Mouse (Mus musculus) forebrain, embryonic 10.5 days (tissue): ENCODE results near the gene Upp2. TPM values are rescaled to one million over a fixed set of nuclear protein-coding genes. Genes with fewer than 3 reads are reported as not detected.

ENCODE experiments used
- DNase-seq: peaks from one replicate; pipeline ENCODE4 v3.0.0-alpha.2; 2017; ENCODE audit warnings: low spot score; ENCODE audit errors: extremely low spot score
- H3K27ac ChIP-seq: fragments of 300-500 bp; sonication (generic); 2 replicates; pipeline ENCODE4 v1.5.1; 2016; ENCODE audit warnings: mild to moderate bottlenecking
- H3K27me3 ChIP-seq: fragments of 300-500 bp; sonication (generic); 2 replicates; pipeline ENCODE4 v1.6.1; 2016; ENCODE audit warnings: mild to moderate bottlenecking; ENCODE audit not compliant: poor library complexity, severe bottlenecking
- H3K36me3 ChIP-seq: fragments of 300-500 bp; sonication (generic); replicated peaks from 2 replicates; pipeline ENCODE4 v1.6.1; 2016; ENCODE audit warnings: mild to moderate bottlenecking, moderate library complexity
- H3K4me1 ChIP-seq: fragments of 300-500 bp; sonication (generic); 2 replicates; pipeline ENCODE4 v1.6.1; 2016
- H3K4me3 ChIP-seq: fragments of 300-500 bp; sonication (generic); 2 replicates; pipeline ENCODE4 v1.5.1; 2016; ENCODE audit warnings: mild to moderate bottlenecking, moderate library complexity
- H3K9me3 ChIP-seq: fragments of 300-500 bp; sonication (generic); 2 replicates; pipeline ENCODE4 v1.6.1; 2016; ENCODE audit warnings: mild to moderate bottlenecking, moderate library complexity
- WGBS: fragments of 180-500 bp; shearing (Covaris S2); methylation state at CpG from one replicate; pipeline ENCODE4 v1.1.7; 2016; 5-methylcytosine and 5-hydroxymethylcytosine counted together
- polyA plus RNA-seq: library from polyadenylated mRNA; unstranded; fragments of >200 nt; fragmentation: Nextera tagmentation; extraction: Ambion mirVana; gene quantifications from 2 replicates; pipeline ENCODE4 v1.2.1, GENCODE M21; 2016

Gene Upp2
- polyA plus RNA-seq, 1 experiment from 2014 or later = 3.9 TPM

- no peak overlapping the region for H3K27ac ChIP-seq
- 90% methylated on average over 15 of the region's 15 CpGs for WGBS
- no peak for DNase-seq
These were observed 227.4 kb downstream of the Upp2 start for GRCm38 (mm10) chr2:58794489-58794888.

DNA sequence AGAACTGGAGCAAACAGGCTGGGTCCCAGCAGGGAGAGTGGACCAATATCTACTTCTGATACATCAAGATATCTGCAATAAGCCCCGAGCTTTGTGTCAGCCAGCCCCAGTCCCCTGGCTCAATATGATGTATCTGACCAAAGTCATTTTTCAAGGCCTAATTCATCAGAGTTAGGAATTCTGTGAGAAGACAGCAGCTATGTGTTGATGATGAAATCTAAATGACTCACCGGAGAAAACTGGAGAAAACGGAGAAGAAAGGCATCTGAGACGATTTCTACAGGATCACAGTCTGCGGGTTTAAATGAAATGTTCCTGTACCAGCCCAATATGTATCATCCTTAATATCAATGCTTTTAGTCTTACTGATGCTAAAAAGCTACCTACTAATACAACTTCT, 228.3 kb downstream of the Upp2 start:
- no peak for DNase-seq
- 91% methylated on average over 5 of the region's 5 CpGs for WGBS

More at GRCm38 (mm10) chr2:58794489-58794888, 227.4 kb downstream of the Upp2 start:
- Histone ChIP-seq H3K36me3 (no peaks in the 10 kb centered on the region), H3K4me3 (no peak overlapping the region), H3K4me1 (peaks cover 14% of the 10 kb centered on the region), H3K27me3 (no peaks in the 10 kb centered on the region), H3K9me3 (no peaks in the 10 kb centered on the region)

DNA sequence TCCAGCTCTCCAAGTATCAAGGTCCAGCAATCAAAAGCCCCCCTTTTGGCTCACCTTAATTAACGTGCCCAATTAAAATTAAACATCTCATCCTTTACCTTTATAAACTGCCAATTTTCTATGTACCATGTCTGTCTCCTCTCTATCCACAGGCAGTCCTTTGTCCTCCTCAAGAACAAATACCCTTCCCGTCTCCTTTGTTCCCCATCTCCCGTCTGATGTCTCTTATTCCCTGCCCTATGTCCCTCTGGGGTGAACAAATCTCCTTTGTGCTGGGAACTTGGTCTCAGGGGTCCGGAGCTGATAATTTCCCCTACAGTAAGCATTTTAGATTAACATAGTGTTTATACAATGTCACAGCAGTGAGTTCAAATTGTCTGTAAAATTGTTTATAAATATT, 230.4 kb downstream of the Upp2 start:
- H3K27ac ChIP-seq = peak overlapping the region; percentile 35; the same call in 1 of the 2 replicates
- H3K27me3 ChIP-seq = no peaks in the 10 kb centered on the region
- DNase-seq = no peak
- H3K9me3 ChIP-seq = no peaks in the 10 kb centered on the region
- H3K4me3 ChIP-seq = no peak overlapping the region
- WGBS = 44% methylated on average over 4 of the region's 4 CpGs
- H3K36me3 ChIP-seq = no peaks in the 10 kb centered on the region
- peaks cover 11% of the 10 kb centered on the region for H3K4me1 ChIP-seq

More for the DNA sequence above, 228.3 kb downstream of the Upp2 start:
- Histone ChIP-seq H3K27ac (no peak overlapping the region), H3K4me3 (no peak overlapping the region), H3K9me3 (no peaks in the 10 kb centered on the region), H3K4me1 (peaks cover 14% of the 10 kb centered on the region), H3K36me3 (no peaks in the 10 kb centered on the region), H3K27me3 (no peaks in the 10 kb centered on the region)

DNA sequence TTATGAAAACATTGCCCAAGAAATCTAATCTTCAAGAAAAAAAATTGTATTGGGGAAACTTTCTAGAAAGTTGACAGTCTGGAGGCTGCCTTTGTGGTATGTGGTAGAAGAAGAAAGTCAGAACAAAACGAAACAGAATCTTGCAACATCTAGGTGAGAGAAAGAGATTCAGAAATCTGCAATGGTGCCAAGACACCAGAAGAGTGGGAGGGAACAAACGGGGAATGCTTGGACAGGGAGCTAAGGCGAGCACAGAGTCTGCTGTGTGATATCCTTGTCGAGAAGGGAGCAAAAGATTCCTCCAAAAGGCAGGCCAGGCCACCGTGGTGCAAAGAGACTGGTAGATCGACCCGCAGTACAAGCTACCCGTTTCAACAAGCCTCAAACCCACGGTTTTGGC, 232.0 kb downstream of the Upp2 start:
- WGBS = 92% methylated on average over 9 of the region's 9 CpGs

DNA sequence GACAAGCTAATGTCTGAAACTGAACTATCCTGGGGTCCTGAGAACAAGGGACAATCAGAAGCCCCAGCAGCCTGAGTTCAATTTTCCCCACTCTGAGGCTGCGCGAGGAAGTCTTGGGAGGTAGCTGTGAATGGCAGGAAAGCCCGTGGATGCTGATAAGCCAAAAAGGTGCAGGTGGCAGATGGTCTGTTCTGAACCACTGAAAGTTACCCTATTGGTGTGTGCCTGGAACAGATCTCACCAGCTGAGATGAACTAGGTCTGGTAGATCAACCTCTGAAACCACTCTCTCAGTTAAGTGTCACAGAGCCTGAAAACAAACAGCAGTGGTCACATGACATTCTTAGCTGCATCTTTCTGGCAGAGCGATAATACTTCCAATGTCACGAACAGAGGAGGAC, 232.5 kb downstream of the Upp2 start:
- no peak for DNase-seq
- Histone ChIP-seq H3K4me1 (peaks cover 11% of the 10 kb centered on the region), H3K9me3 (no peaks in the 10 kb centered on the region), H3K27ac (no peak overlapping the region), H3K4me3 (no peak overlapping the region), H3K27me3 (no peaks in the 10 kb centered on the region), H3K36me3 (no peaks in the 10 kb centered on the region)
- WGBS = 93% methylated on average over 5 of the region's 5 CpGs

More for the DNA sequence above, 232.0 kb downstream of the Upp2 start:
- Histone ChIP-seq H3K36me3 (no peaks in the 10 kb centered on the region), H3K4me1 (peaks cover 11% of the 10 kb centered on the region), H3K27ac (no peak overlapping the region), H3K9me3 (no peaks in the 10 kb centered on the region), H3K4me3 (no peak overlapping the region), H3K27me3 (no peaks in the 10 kb centered on the region)
- DNase-seq = no peak

- DNase-seq = no peak
- Histone ChIP-seq H3K27ac (no peak overlapping the region), H3K9me3 (no peaks in the 10 kb centered on the region), H3K4me1 (no peaks in the 10 kb centered on the region), H3K36me3 (no peaks in the 10 kb centered on the region), H3K27me3 (no peaks in the 10 kb centered on the region), H3K4me3 (no peak overlapping the region)
- 68% methylated on average over 2 of the region's 2 CpGs for WGBS
These were observed 245.8 kb downstream of the Upp2 start for GRCm38 (mm10) chr2:58812941-58813340.

- no peak for DNase-seq
- Histone ChIP-seq H3K36me3 (no peaks in the 10 kb centered on the region), H3K4me3 (no peak overlapping the region), H3K27me3 (no peaks in the 10 kb centered on the region), H3K9me3 (no peaks in the 10 kb centered on the region), H3K4me1 (peaks cover 5% of the 10 kb centered on the region; the same call in 1 of the 2 replicates), H3K27ac (no peak overlapping the region)
- 78% methylated on average over 3 of the region's 3 CpGs for WGBS
These were observed 262.0 kb downstream of the Upp2 start for GRCm38 (mm10) chr2:58828910-58829600.

- Histone ChIP-seq H3K27ac (no peak overlapping the region), H3K4me1 (peaks cover 5% of the 10 kb centered on the region; the same call in 1 of the 2 replicates), H3K4me3 (no peak overlapping the region), H3K27me3 (no peaks in the 10 kb centered on the region), H3K9me3 (no peaks in the 10 kb centered on the region), H3K36me3 (no peaks in the 10 kb centered on the region)
- DNase-seq = no peak
- WGBS = 74% methylated on average over 7 of the region's 7 CpGs
These were observed 263.1 kb downstream of the Upp2 start for GRCm38 (mm10) chr2:58829981-58830742.

DNA sequence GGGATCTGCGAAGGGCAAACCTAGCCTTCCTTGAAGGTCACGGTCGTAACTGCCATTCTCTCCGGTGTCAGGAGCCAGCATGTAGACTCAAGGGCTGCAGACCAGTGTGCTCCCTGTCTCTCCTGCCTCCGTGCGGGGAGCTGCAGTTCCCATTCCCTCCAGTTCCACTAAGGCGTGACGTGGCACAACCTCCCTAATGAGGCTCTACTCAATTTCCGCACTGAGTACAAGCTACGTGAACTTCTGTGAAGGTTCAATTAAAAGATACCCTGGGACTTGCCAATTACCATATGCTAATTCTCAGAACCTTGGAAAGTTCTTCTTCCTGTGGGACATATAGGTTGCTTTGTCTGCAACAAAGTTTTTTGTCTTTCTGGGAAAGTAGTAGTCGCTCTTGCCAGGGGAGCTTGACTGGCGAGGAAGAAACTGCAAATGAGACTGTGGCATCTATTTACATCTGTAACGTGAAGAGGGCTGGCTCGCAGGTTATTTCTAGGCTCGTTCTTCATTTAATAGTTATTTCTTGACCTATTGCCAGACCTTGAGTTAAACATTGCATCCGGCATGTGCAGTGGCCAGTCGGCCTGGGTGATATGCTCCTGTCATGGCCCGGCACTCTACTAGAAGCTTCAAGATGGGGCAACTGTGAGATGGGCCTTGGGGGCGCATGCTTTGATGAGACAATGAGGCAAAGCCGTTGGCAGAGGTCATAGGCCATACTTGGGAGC, 265.3 kb downstream of the Upp2 start:
- no peak for DNase-seq
- Histone ChIP-seq H3K4me3 (no peak overlapping the region), H3K27me3 (no peaks in the 10 kb centered on the region), H3K36me3 (no peaks in the 10 kb centered on the region), H3K9me3 (no peaks in the 10 kb centered on the region), H3K4me1 (peaks cover 5% of the 10 kb centered on the region; the same call in 1 of the 2 replicates), H3K27ac (no peak overlapping the region)
- WGBS = 92% methylated on average over 20 of the region's 20 CpGs

DNA sequence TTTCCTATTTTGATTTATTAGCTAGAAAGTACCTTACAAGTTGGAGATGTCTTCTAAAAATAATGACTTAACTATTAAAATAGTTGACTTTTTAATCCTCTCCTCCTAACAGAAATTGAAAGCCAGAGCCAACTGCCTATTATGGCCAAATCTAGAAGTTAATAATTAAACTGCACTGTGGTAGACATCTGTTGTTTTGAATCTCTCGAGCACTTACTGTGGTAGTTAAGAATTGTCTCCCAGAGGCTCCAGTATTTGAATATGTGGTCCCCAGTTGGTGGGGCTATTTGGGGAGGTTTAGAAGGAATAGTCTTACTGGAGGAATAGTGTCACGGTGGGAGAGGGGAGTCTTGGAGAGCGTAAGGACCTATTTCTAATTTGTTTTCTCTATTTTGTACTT, 273.9 kb downstream of the Upp2 start:
- H3K4me1 ChIP-seq = peaks cover 11% of the 10 kb centered on the region
- H3K36me3 ChIP-seq = no peaks in the 10 kb centered on the region
- no peaks in the 10 kb centered on the region for H3K9me3 ChIP-seq
- no peak for DNase-seq
- WGBS = 91% methylated on average over 3 of the region's 3 CpGs
- no peak overlapping the region for H3K27ac ChIP-seq
- no peaks in the 10 kb centered on the region for H3K27me3 ChIP-seq
- H3K4me3 ChIP-seq = no peak overlapping the region

DNA sequence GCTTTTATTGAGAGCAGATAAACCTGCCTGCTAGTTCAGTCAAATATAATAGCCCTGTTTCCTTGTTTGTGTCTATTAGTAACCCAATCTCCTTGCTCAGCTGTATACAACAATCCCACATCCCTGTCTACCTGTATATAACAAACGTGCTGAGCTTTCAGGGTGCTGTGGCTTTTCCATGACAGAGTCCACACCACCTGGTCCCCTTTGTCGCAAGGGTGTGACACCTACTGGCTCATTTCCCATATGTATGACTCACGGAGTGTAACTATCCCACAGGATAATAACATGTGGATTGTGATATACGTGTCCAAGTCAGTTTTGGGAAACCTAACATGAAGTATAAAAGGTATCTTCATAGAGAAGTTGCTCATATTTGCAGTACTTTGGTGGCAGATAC, 275.3 kb downstream of the Upp2 start:
- no peaks in the 10 kb centered on the region for H3K9me3 ChIP-seq
- H3K36me3 ChIP-seq = no peaks in the 10 kb centered on the region
- H3K27ac ChIP-seq = no peak overlapping the region
- 92% methylated on average over 4 of the region's 4 CpGs for WGBS
- H3K27me3 ChIP-seq = no peaks in the 10 kb centered on the region
- no peak for DNase-seq
- peaks cover 11% of the 10 kb centered on the region for H3K4me1 ChIP-seq
- H3K4me3 ChIP-seq = no peak overlapping the region
